Mouse (Mus musculus): ENCODE data around the gene Efnb3.

The Efnb3 gene

GRCm38 (mm10) chr11:69551310-69551709 is 8.7 kb downstream of the Efnb3 start:
- 77% methylated on average over 4 of the region's 4 CpGs for WGBS

GRCm38 (mm10) chr11:69549060-69549656 is 10.8 kb downstream of the Efnb3 start, which contains the start of gene Dnah2:
Dnah2 (minus strand) TSS chr11:69549110.
- WGBS = 49% methylated on average over 12 of the region's 12 CpGs

- 2% methylated on average over 15 of the region's 15 CpGs for WGBS
Observed at GRCm38 (mm10) chr11:69547071-69547470, 12.9 kb downstream of the Efnb3 start.

- under 1% methylated on average over 44 of the region's 44 CpGs for WGBS
Observed at GRCm38 (mm10) chr11:69546423-69547053, 13.5 kb downstream of the Efnb3 start.

- 34% methylated on average over 7 of the region's 7 CpGs for WGBS
Observed at GRCm38 (mm10) chr11:69545957-69546356, 14.0 kb downstream of the Efnb3 start.

GRCm38 (mm10) chr11:69543598-69543997 is 16.4 kb downstream of the Efnb3 start:
- WGBS = 39% methylated on average over 3 of the region's 3 CpGs

- WGBS = 44% methylated on average over 1 of the region's 3 CpGs
Observed at GRCm38 (mm10) chr11:69541741-69542140, 18.3 kb downstream of the Efnb3 start.

- 90% methylated on average over 2 of the region's 2 CpGs for WGBS
Observed at GRCm38 (mm10) chr11:69540700-69541099, 19.3 kb downstream of the Efnb3 start.

GRCm38 (mm10) chr11:69534990-69535389 is 25.0 kb downstream of the Efnb3 start:
- WGBS = 82% methylated on average over 1 of the region's 1 CpGs

GRCm38 (mm10) chr11:69532480-69533150 is 27.4 kb downstream of the Efnb3 start:
- WGBS = 69% methylated on average over 7 of the region's 7 CpGs

GRCm38 (mm10) chr11:69530755-69531154 is 29.2 kb downstream of the Efnb3 start:
- WGBS = 89% methylated on average over 6 of the region's 6 CpGs

GRCm38 (mm10) chr11:69530281-69530680 is 29.7 kb downstream of the Efnb3 start:
- 88% methylated on average over 3 of the region's 3 CpGs for WGBS

GRCm38 (mm10) chr11:69528031-69528390 is 32.0 kb downstream of the Efnb3 start:
- WGBS = 66% methylated on average over 4 of the region's 4 CpGs

GRCm38 (mm10) chr11:69527098-69528030 is 32.6 kb downstream of the Efnb3 start:
- 13% methylated on average over 30 of the region's 30 CpGs for WGBS

GRCm38 (mm10) chr11:69526631-69527030 is 33.4 kb downstream of the Efnb3 start:
- 40% methylated on average over 4 of the region's 4 CpGs for WGBS

GRCm38 (mm10) chr11:69525661-69526060 is 34.3 kb downstream of the Efnb3 start:
- 79% methylated on average over 9 of the region's 9 CpGs for WGBS

- WGBS = 89% methylated on average over 4 of the region's 4 CpGs
Observed at GRCm38 (mm10) chr11:69523651-69524050, 36.4 kb downstream of the Efnb3 start.

GRCm38 (mm10) chr11:69521526-69522149 is 38.4 kb downstream of the Efnb3 start:
- WGBS = 63% methylated on average over 9 of the region's 9 CpGs

GRCm38 (mm10) chr11:69519976-69520375 is 40.0 kb downstream of the Efnb3 start:
- 66% methylated on average over 4 of the region's 4 CpGs for WGBS

GRCm38 (mm10) chr11:69516661-69517060 is 43.3 kb downstream of the Efnb3 start:
- WGBS = 78% methylated on average over 3 of the region's 3 CpGs

GRCm38 (mm10) chr11:69516151-69516640 is 43.8 kb downstream of the Efnb3 start:
- WGBS = 77% methylated on average over 15 of the region's 15 CpGs

All from cerebral cortex, adult 2 months (tissue).